Mouse (Mus musculus) CD4-positive, CD25-positive, alpha-beta regulatory T cell, adult 2 months (primary cell): Measurements from ENCODE around the gene Agps.
A peak's percentile ranks its signal among the peaks of the same experiment; 100 is the strongest.

Source experiments
- DNase-seq: peaks from one replicate; pipeline ENCODE4 v3.0.0-alpha.2; 2012; ENCODE audit warnings: low read depth, low spot score

Agps gene

DNA sequence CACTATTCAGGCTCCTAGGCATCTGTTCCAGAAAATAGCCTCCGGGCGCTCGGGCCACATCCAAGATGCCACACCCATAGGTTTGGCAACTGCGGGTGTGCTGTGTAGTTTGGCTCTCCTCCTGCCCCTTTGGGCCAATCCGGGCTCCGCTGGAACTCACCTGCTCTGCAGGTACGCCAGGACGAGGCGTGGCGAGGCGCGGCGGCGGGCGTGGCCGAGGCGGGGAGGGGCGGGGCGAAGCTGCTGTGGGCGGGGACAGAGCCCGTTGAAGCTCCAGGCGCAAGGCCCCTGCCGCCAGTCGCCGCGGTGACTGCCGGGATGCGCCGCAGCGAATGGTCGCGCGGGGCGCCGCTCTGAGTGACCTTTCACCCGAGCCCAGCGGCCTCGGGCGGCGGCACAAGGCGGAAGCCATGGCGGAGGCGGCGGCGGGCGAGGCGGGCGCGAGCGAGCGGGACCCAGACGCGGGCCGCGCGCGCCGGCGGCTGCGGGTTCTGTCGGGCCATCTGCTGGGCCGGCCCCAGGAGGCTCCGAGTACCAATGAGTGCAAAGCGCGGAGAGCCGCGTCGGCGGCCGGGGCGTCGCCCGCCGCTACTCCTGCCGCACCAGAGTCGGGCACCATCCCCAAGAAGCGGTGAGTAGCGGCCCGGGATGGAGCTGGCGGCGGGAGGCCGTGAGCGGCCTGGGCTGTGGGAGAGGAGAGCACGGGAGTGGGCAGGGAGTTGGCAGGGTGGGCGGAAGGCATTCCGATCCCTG lies at the start of gene Agps:
TSS of gene Agps (plus strand) at position 297 of the 753 bp plus-strand sequence.
- peak; percentile 93 for DNase-seq

- DNase-seq = peak; percentile 84
Measured at GRCm38 (mm10) chr2:75786075-75786474, 45.9 kb upstream of the Agps start.

GRCm38 (mm10) chr2:75788511-75788910 lies 43.5 kb upstream of the Agps start:
- DNase-seq = no peak

- no peak for DNase-seq
Measured at GRCm38 (mm10) chr2:75789959-75790523, 41.9 kb upstream of the Agps start.

DNA sequence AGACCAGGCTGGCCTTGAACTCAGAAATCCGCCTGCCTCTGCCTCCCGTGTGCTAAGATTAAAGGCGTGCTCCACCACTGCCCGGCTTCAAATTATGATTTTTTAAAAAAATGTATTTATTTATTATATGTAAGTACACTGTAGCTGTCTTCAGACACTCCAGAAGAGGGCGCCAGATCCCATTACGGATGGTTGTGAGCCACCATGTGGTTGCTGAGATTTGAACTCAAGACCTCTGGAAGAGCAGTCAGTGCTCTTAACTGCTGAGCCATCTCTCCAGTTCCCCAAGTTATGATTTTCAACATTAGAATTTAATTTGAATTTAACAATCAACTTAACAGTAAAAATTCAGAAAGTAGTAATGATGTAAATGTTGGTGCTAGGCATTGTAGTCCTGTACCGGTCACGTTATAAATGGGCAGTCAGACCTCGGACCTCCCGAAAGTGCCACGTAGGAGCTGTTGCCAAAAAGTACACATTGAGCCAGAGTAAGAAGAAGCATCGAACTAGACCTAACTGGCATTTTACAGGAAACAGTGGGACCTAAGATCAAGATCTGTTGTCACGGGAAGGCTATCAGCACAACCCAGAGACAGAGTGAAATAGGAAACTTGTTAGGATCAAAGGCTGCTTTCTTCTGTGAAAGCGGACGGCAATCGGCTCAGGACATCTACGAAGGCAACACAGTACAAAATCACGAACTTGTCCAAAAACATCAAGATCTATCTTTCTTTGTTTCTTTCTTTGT lies 40.2 kb upstream of the Agps start:
- DNase-seq = peak; percentile 39

DNA sequence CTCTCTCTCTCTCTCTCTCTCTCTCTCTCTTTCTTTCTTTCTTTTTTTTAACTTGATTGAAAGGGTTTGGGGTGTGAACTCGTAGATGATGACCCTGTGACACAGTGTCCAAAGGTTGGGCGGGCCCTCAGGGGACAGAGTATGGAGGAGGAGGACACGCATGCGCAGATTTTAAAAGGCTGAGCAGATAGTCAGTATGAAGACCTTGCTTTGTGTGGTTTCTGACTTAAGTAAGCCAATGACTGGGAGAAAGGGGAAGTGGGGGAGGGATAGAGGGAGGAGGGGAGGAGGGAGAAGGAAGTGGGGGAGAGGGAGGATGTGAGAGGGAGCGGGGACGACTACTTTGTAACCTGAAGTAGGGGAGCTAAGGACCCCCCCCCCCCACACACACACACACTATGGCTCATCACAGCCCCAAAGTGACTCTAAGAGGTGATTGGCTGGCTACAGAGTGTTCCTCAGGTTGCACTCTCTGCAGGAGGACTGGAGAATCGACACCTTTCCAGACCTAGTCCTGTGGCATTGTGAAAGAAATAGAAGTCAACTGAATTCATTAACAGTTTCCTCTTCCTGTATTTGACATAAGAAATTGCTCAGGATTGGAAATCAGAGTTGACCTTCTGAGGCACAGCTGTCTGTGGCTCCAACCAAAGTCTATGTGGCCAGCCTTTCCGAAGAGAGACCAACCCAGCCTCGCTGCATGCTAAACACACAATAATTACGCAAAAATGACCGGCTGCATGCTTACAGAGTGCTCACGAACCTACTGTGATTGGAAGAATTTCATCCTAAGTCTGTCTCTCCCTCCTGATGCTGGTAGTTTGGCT lies 39.4 kb upstream of the Agps start:
- DNase-seq = peak; percentile 70

DNA sequence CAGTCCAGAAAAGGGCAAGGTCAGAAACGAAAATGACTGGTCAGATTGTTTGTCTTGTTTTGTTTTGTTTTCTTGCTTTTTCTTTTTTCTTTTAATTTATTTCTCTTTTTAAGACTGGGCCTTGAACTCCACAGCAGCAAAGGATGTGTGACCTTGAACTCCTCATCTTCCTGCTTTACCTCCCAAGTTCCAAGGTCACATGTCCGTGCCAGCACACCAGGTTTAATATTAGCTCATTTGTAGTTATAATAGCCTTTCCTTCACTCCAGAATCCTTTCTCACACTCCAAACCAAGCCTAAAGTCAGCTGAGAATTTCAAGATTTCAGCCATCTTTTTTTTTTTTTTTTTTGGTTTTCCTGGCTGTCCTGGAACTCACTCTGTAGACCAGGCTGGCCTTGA lies 35.8 kb upstream of the Agps start:
- DNase-seq = no peak

- no peak for DNase-seq
Measured at GRCm38 (mm10) chr2:75798434-75798970, 33.5 kb upstream of the Agps start.

- DNase-seq = no peak
Measured at GRCm38 (mm10) chr2:75805767-75806166, 26.2 kb upstream of the Agps start.

- no peak for DNase-seq
Measured at GRCm38 (mm10) chr2:75806891-75807290, 25.1 kb upstream of the Agps start.

DNA sequence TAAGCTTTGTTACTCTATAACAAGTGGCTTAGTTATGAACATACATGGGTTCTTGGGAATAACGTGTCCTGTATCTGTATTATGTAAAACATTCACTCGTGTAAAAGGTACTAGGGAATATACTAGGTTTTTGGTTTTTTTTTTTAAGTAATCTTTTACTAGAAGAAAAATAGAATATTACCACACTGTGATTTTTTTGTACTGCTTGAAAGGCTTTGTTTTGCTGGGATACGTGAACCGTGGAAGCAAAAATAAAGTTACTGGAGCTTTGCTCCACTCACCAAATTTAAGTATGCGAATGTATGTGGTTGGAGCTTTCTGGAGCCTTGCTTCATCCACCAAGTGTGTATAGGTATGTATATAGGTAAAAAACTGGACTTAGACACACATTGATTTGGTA lies 24.5 kb upstream of the Agps start:
- no peak for DNase-seq

GRCm38 (mm10) chr2:75814880-75815279 lies 17.1 kb upstream of the Agps start:
- no peak for DNase-seq

DNA sequence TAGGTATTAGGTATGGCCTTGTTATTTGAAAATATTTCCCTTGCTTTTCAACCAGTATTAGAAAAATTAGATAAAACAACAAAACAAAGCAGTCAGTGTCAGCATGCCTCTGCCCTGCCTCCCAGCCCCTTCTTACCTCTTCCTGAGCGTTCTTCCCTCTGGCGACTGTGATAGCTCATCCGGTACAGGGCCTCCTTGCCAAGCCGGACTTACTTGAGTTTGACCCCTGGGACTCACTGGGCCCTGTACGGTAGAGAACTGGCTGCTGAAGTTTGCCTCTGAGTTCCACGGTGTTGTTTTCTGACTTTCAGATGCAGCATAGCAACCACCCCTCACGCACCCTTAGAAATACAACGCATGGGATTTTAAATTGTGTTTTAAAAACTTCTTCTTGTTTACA lies 16.5 kb upstream of the Agps start:
- no peak for DNase-seq

GRCm38 (mm10) chr2:75816673-75817072 lies 15.3 kb upstream of the Agps start:
- DNase-seq = no peak

DNA sequence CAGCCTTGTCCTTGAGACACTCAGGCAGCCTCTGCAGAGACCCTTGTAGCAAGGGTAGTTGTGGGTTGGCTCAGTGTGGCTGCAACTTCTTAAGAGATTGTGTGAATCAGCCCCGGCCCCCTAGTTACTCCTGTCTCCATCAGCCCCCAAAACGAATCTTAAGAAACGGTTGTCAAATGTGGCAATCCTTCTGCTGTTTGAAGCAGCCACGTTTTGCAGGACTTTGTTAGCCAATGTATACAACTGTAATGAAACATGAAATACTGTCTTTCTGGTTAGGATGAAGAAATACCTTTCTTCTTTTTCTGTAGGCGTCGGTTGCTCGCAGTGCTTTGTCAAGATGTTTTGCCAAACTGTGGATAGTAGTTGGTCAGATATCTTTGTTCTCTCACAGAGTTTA lies 13.3 kb upstream of the Agps start:
- DNase-seq = no peak

DNA sequence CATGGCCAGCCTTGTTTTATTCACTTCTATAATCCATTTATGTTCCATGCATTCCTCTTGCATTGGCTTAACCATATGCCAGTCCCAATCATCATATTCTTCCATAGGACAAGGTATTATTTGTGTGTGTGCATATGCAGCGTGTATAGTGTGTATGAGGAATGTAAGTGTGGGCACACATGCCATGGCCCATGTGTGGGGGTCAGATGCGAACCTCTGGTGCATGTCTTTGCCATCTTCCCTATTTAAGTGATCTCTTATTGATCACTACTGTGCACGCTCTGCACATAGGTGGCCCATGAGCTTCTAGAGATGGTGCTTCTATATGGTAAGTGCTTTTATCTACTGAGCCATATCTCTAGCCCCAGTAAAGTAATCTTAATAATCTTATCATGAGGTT lies 12.2 kb upstream of the Agps start:
- DNase-seq = no peak

DNA sequence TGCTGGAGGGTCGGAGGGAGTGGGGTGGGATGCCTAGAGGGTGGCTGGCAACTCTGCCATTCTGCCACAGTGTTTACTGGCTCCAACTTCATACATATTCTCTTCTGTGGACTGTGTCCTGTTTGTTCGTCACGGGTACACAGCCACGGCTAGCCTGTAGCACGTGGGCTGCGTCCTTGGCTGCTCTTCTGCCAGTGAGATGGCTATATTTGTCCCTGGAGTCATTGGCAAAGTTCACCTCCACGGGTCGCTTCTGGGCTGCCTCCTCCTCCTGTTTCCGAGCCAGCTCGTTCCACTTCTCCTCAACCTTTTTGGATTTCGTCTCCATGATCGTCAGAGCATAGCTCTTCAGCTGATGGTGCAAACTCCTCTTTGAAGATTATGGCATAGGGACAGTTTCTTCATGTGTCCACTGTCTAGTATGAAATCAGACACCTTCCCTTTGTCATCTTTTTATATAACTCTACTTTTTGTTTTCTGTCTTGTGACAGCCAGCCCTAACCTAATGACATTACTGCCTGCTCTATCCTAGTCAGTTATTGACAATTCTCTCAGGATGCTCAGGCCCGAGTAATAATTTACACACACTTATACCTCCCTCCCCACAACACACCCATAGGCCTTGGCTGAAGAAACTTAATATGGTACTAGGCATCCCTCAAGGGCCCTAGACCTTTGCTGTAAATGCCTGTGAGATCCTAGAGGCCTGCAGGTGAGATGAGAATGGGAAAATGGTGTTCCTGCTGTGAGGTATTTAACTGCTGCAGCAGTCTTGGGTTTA lies 9.8 kb upstream of the Agps start:
- DNase-seq = no peak

- peak; percentile 52 for DNase-seq
Measured at GRCm38 (mm10) chr2:75823736-75824135, 8.2 kb upstream of the Agps start.

- no peak for DNase-seq
Measured at GRCm38 (mm10) chr2:75824144-75824543, 7.8 kb upstream of the Agps start.

DNA sequence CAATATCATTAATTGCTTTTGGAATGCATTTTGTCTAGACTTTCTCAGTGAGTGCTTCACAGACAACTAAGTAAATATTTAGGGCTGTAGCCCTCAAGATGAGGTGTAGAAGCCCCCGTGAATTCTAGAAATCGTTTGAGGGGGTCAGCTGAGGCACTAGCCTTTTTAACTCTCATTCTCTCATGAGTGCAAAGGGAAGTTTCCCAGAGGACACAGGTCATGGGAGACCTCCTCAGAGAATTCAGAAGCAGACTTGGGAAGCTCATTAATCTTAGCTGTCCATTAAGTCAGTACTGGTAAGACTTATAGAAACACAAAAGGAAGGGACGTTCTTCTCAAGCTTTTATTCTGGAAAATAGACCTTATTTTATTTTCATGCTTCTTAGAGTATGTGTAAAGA lies 7.1 kb upstream of the Agps start:
- no peak for DNase-seq

GRCm38 (mm10) chr2:75825603-75826002 lies 6.4 kb upstream of the Agps start:
- DNase-seq = peak; percentile 38
